Mouse (Mus musculus): ENCODE results near the gene Sh2b1.

DNA sequence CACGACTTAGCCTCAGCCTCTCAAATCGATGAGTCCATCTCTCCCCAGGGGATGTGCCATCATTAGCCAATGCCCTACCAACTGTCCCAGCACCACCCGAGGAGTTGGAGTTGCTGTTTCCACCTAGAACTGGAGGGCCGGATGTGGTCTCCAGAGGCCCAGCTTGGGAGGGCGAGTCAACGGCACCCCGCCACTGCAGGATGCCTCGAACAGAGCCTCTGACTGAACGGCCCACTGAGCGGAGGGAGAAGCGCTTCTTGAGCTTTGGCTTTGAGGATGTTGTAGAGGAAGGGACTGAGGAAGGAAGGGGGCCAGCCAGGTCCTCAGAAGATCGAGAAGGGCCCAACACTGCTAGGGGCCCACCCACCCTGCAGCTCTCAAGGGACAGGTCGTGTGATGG, 2.9 kb downstream of the Sh2b1 start:
- no peak for TF ChIP-seq POLR2A (IDR thresholded peaks at IDR 0.05; ENCODE audit: low read depth, low read length)
- no peak for TF ChIP-seq CTCF (IDR thresholded peaks at IDR 0.05; ENCODE audit: extremely low read depth, insufficient read length, insufficient replicate concordance, low read depth, low read length)
